Mouse (Mus musculus) lung, embryonic 16.5 days (tissue): Measurements from ENCODE around the gene Gm7347. TPM values are rescaled to one million over a fixed set of nuclear protein-coding genes. Genes with fewer than 3 reads are reported as not detected.
"Not testable (repeated sequence)": the region's sequence is repeated elsewhere in the genome, so short reads cannot be mapped to it uniquely, and the experiment has no call there.

Experiments used
- ATAC-seq: fragments of 200-750 bp; cut with Nextera tagmentation; 2 replicates; pipeline ENCODE4 v1.8.0; 2017; ENCODE audit warnings: low read depth, mild to moderate bottlenecking, moderate library complexity
- H3K27ac ChIP-seq: fragments of 300-500 bp; sonication (generic); 2 replicates; pipeline ENCODE4 v1.5.1; 2014; ENCODE audit warnings: mild to moderate bottlenecking, control low read depth, low read length
- H3K27me3 ChIP-seq: fragments of 300-500 bp; sonication (generic); 2 replicates; pipeline ENCODE4 v1.6.1; 2014; ENCODE audit warnings: low read depth, low read length, mixed read lengths; ENCODE audit not compliant: control insufficient read depth, insufficient read depth
- H3K36me3 ChIP-seq: fragments of 300-500 bp; sonication (generic); 2 replicates; pipeline ENCODE4 v1.6.1; 2014; ENCODE audit warnings: low read length; ENCODE audit not compliant: control insufficient read depth, insufficient read depth
- H3K4me1 ChIP-seq: fragments of 300-500 bp; sonication (generic); replicated peaks from 2 replicates; pipeline ENCODE4 v1.6.1; 2014; ENCODE audit warnings: low read length, mixed read lengths; ENCODE audit not compliant: control insufficient read depth, insufficient read depth
- H3K4me2 ChIP-seq: fragments of 300-500 bp; sonication (generic); 2 replicates; pipeline ENCODE4 v1.6.1; 2014; ENCODE audit warnings: low read depth, low read length, control low read depth
- H3K4me3 ChIP-seq: fragments of 300-500 bp; sonication (generic); 2 replicates; pipeline ENCODE4 v1.5.1; 2014; ENCODE audit warnings: mild to moderate bottlenecking, low read length, control low read depth
- H3K9ac ChIP-seq: fragments of 300-500 bp; sonication (generic); 2 replicates; pipeline ENCODE4 v1.6.1; 2014; ENCODE audit warnings: low read length, control low read depth
- H3K9me3 ChIP-seq: fragments of 300-500 bp; sonication (generic); 2 replicates; pipeline ENCODE4 v1.6.1; 2016; ENCODE audit warnings: low read length; ENCODE audit not compliant: control insufficient read depth
- WGBS: fragments of 180-500 bp; shearing (Covaris S2); extraction: QIAGEN DNeasy Blood & Tissue Kit; methylation state at CpG from one replicate; pipeline ENCODE4 v1.1.7; 2014; 5-methylcytosine and 5-hydroxymethylcytosine counted together
- polyA plus RNA-seq: library from polyadenylated mRNA; unstranded; fragments of >200 nt; fragmentation: Nextera tagmentation; extraction: Ambion mirVana; gene quantifications from 2 replicates; pipeline ENCODE4 v1.2.1, GENCODE M21; 2015

Gm7347 gene
- not detected in 2 replicates for polyA plus RNA-seq

DNA sequence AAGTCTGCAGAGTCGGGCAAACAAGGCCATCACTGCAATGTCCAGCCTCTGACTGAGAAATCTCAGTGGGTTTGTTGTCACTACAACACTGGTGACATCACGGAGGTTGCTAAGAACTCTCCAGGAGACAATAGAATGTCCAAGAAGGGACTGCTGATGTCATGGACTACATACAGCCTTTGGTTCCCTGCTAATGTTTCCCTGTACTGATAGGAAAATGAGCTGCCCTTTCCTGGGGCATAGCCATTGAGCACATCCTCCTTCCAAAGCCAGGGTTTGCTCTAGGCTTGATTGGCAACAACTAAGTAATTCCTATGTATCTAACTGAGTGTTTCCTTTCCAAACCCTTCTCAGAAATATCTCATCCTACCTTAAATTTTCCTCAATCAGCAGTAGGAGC lies at the start of gene Gm7347:
Gene Gm7347, minus strand, starts transcription at position 101 of the 400 bp plus-strand sequence.
- H3K27ac ChIP-seq, H3K4me2 ChIP-seq, H3K9me3 ChIP-seq, H3K4me3 ChIP-seq, H3K36me3 ChIP-seq, H3K9ac ChIP-seq, H3K4me1 ChIP-seq, ATAC-seq, H3K27me3 ChIP-seq: not testable (repeated sequence)
- no CpG with 5 or more reads among the region's 2 CpGs for WGBS

DNA sequence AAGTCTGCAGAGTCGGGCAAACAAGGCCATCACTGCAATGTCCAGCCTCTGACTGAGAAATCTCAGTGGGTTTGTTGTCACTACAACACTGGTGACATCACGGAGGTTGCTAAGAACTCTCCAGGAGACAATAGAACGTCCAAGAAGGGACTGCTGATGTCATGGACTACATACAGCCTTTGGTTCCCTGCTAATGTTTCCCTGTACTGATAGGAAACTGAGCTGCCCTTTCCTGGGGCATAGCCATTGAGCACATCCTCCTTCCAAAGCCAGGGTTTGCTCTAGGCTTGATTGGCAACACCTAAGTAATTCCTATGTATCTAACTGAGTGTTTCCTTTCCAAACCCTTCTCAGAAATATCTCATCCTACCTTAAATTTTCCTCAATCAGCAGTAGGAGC lies 46.9 kb upstream of the Gm7347 start, which contains the start of gene 5031410I06Rik:
Gene 5031410I06Rik, minus strand, starts transcription at position 101 of the 400 bp plus-strand sequence.
- H3K9ac ChIP-seq, H3K27me3 ChIP-seq, H3K4me1 ChIP-seq, H3K4me3 ChIP-seq, H3K4me2 ChIP-seq, H3K27ac ChIP-seq, H3K9me3 ChIP-seq, ATAC-seq, H3K36me3 ChIP-seq: not testable (repeated sequence)
- WGBS = no CpG with 5 or more reads among the region's 3 CpGs

DNA sequence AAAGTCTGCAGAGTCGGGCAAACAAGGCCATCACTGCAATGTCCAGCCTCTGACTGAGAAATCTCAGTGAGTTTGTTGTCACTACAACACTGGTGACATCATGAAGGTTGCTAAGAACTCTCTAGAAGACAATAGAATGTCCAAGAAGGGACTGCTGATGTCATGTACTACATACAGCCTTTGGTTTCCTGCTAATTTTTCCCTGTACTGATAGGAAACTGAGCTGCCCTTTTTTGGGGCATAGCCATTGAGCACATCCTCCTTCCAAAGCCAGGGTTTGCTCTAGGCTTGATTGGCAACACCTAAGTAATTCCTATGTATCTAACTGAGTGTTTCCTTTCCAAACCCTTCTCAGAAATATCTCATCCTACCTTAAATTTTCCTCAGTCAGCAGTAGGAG lies 30.8 kb upstream of the Gm7347 start, which contains the start of gene Gm10471:
Gene Gm10471, minus strand, starts transcription at position 101 of the 400 bp plus-strand sequence.
- 47% methylated on average over 1 of the region's 1 CpGs for WGBS
- not testable (repeated sequence) for H3K4me2 ChIP-seq, H3K9me3 ChIP-seq, H3K4me3 ChIP-seq, H3K4me1 ChIP-seq, H3K36me3 ChIP-seq, H3K27me3 ChIP-seq, H3K9ac ChIP-seq, ATAC-seq, H3K27ac ChIP-seq

DNA sequence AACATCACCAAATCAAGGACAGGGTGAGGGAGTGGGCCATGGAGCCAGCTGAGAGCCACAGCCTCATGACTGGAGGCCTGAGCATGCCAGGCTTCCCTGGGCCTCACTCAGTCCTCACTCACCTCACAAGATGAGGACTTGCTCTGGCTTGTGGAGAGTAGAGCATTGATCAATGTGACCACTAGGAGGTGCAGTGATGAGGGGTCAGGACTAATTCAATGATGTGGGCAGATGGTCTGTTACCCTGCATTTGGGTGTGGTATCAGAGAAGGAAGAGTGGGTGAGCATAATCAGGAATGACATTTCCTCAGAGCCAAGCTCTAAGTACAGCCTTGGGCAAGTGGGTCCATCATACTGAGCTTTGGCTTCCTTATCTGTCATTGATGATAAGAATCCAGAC lies 20.6 kb upstream of the Gm7347 start:
- not testable (repeated sequence) for H3K9me3 ChIP-seq, H3K4me1 ChIP-seq, H3K27me3 ChIP-seq, H3K36me3 ChIP-seq, ATAC-seq, H3K9ac ChIP-seq, H3K27ac ChIP-seq, H3K4me3 ChIP-seq, H3K4me2 ChIP-seq

DNA sequence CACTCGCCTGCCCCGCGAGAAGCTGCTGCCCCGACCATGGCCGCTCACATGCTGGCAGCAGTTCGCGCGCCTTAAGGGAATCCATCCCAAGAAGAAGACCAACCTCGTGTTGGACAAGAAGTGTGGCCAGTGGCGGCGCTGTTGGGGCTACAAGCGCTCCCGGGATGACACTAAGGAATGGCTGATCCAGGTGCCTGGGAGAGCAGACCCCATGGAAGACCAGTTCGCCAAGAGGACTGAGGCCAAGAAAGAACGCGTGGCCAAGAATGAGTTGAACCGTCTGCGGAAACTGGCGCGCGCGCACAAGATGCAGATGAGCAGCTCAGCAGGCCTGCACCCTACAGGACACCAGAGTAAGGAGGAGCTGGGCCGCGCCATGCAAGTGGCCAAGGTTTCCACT lies 12.3 kb upstream of the Gm7347 start:
- ATAC-seq = no peak
- Histone ChIP-seq H3K4me3 (no peak overlapping the region), H3K4me1 (no peaks in the 10 kb centered on the region), H3K27ac (no peak overlapping the region), H3K9ac (no peak overlapping the region), H3K36me3 (no peaks in the 10 kb centered on the region), H3K9me3 (peaks cover 3% of the 10 kb centered on the region; the same call in 1 of the 2 replicates), H3K27me3 (no peaks in the 10 kb centered on the region), H3K4me2 (no peak overlapping the region)
- 83% methylated on average over 24 of the region's 24 CpGs for WGBS

DNA sequence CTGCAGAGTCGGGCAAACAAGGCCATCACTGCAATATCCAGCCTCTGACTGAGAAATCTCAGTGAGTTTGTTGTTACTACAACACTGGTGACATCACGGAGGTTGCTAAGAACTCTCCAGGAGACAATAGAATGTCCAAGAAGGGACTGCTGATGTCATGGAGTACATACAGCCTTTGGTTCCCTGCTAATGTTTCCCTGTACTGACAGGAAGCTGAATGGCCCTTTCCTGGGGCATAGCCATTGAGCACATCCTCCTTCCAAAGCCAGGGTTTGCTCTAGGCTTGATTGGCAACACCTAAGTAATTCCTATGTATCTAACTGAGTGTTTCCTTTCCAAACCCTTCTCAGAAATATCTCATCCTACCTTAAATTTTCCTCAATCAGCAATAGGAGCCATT lies 18.9 kb downstream of the Gm7347 start, which contains the start of gene Speer4a:
Gene Speer4a, minus strand, starts transcription at position 101 of the 400 bp plus-strand sequence.
- not testable (repeated sequence) for ATAC-seq, H3K4me2 ChIP-seq, H3K27ac ChIP-seq, H3K9ac ChIP-seq, H3K4me3 ChIP-seq, H3K36me3 ChIP-seq, H3K27me3 ChIP-seq, H3K4me1 ChIP-seq, H3K9me3 ChIP-seq
- 59% methylated on average over 2 of the region's 2 CpGs for WGBS

DNA sequence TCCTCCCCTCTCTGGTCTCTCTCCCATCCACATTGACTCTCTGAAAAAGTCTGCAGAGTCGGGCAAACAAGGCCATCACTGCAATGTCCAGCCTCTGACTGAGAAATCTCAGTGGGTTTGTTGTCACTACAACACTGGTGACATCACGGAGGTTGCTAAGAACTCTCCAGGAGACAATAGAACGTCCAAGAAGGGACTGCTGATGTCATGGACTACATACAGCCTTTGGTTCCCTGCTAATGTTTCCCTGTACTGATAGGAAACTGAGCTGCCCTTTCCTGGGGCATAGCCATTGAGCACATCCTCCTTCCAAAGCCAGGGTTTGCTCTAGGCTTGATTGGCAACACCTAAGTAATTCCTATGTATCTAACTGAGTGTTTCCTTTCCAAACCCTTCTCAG lies 35.6 kb downstream of the Gm7347 start, which contains the start of gene Gm5862:
Gene Gm5862, minus strand, starts transcription at position 101 of the 400 bp plus-strand sequence.
- no CpG with 5 or more reads among the region's 3 CpGs for WGBS
- not testable (repeated sequence) for ATAC-seq, H3K4me1 ChIP-seq

DNA sequence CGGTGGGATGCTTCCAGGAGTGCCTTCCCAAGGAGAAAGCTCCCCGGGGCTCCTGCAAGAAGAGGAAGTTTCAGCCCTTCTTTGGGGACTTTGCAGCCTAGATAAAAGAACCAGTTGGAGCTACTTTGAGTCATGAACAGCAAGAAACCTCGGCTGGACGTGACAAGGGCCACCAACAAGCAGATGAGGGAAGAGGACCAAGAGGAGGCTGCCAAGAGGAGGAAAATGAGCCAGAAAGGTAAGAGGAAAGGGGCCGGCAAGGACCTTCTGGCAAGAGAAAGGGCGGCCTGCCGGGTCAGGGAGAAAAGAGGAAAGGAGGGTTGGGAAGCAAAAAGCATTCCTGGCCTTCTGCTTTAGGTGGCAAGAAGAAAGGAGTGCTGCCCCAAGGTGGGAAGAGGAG lies 50.7 kb downstream of the Gm7347 start:
- H3K4me2 ChIP-seq, H3K27me3 ChIP-seq, ATAC-seq, H3K36me3 ChIP-seq, H3K27ac ChIP-seq, H3K9ac ChIP-seq, H3K9me3 ChIP-seq, H3K4me1 ChIP-seq, H3K4me3 ChIP-seq: not testable (repeated sequence)
- WGBS = 55% methylated on average over 6 of the region's 7 CpGs

More for the DNA sequence above, 35.6 kb downstream of the Gm7347 start, which contains the start of gene Gm5862:
- H3K36me3 ChIP-seq, H3K9me3 ChIP-seq, H3K9ac ChIP-seq, H3K27me3 ChIP-seq, H3K4me2 ChIP-seq, H3K4me3 ChIP-seq, H3K27ac ChIP-seq: not testable (repeated sequence)

DNA sequence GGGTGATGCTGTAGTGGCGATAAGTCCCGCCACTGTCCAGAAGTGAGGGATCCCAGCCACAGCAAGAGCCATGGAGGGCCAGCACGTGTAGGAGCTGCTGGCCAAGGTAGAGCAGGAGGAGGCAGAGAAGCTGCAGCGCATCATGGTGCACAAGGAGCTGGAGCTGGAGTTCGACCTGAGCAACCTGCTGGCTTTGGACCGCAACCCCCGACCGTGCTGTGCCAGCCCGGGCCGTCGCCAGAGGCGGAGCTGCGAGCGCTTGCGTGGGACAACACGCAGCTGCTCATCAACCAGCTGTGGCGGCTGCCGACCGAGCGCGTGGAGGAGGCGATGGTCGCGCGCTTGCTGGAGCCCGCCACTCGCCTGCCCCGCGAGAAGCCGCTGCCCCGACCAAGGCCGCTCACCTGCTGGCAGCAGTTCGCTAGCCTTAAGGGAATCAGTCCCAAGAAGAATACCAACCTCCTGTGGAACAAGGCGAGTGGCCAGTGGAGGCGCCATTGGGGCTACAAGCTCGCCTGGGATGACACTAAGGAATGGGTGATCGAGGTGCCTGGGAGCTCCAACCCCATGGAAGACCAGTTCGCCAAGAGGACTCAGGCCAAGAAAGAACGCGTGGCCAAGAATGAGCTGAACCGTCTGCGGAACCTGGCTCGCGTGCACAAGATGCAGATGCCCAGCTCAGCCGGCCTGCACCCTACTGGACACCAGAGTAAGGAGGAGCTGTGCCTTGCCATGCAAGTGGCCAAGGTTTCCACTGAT lies 51.3 kb downstream of the Gm7347 start:
- not testable (repeated sequence) for H3K36me3 ChIP-seq, H3K4me1 ChIP-seq, H3K9me3 ChIP-seq, H3K27me3 ChIP-seq, H3K27ac ChIP-seq, H3K9ac ChIP-seq
- peak overlapping the region; percentile 4; the same call in 1 of the 2 replicates for H3K4me2 ChIP-seq
- 14% methylated on average over 39 of the region's 45 CpGs for WGBS
- peak overlapping the region; percentile 0; the same call in 1 of the 2 replicates for H3K4me3 ChIP-seq
- 0 out of 2 replicates have a peak, but pooled peaks have one; percentile 31 for ATAC-seq
